Mouse (Mus musculus) kidney, adult 2 months (tissue): ENCODE measurements around the gene Fam129c.

ENCODE experiments used
- CTCF ChIP-seq: fragments of 200-500 bp; conservative IDR thresholded peaks from 2 replicates; pipeline ENCODE4 v1.5.1; 2011; ENCODE audit warnings: low read depth, mild to moderate bottlenecking, control low read depth, low read length, moderate library complexity, mixed read lengths; ENCODE audit not compliant: insufficient read depth, insufficient read length
- POLR2A ChIP-seq: fragments of 200-500 bp; IDR thresholded peaks from one replicate; pipeline ENCODE4 v1.6.1; 2011; ENCODE audit warnings: low read depth, low read length, control low read depth

DNA sequence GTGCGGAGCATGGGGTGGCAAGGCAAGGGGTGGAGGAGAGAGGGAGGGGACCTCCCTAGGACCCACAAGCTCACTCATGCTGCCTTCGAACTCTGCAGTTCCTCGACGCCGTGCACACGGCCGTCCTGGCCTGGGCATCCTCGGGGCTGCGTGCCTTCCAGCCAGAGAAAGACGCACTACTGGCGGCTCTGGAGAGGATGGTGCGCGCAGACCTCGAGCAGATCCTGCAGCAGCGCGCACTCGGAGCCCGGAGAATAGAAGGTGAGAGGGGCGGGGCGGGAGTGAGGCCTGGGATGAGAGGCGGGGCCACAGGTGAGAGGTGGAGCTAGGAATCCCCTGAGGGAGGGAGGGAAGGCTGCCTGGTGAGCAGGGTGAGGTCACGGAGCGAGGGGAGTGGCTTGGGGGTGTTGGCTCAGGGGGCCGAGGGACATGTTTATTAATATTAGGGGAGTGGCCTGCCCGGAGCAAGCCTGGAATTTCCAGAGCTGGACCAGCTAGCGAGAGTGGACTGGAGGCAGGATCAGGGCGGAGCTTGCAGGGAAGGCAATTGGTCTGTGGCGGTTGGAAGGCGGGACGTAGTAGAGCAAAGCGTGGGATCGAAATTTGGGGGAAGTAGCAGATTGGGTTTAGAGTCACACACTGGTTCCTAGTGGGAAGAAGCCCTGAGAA, 5.4 kb downstream of the Fam129c start:
- no peak for TF ChIP-seq CTCF
- TF ChIP-seq POLR2A: no peak
